Mouse (Mus musculus) CH12.LX (cell line): Measurements from ENCODE around the gene Rcc1l. TPM values are rescaled to one million over a fixed set of nuclear protein-coding genes. Genes with fewer than 3 reads are reported as not detected.

Source experiments
- DNase-seq: peaks from one replicate; pipeline ENCODE4 v3.0.0-alpha.2; 2013; ENCODE audit errors: extremely low read depth
- H3K27ac ChIP-seq: 2 replicates; pipeline ENCODE4 v1.5.1; 2012; ENCODE audit warnings: low read depth, mild to moderate bottlenecking, control low read depth, moderate library complexity; ENCODE audit not compliant: insufficient read depth
- H3K27me3 ChIP-seq: replicated peaks from 2 replicates; pipeline ENCODE3; 2012; ENCODE audit warnings: inconsistent platforms
- H3K36me3 ChIP-seq, 2 experiments: replicated peaks in 1 of 2; 2 replicates each; pipeline versions ENCODE3 to v1.6.1; 2012; ENCODE audit warnings: inconsistent platforms in 1 of 2, low read length in 1 of 2, mild to moderate bottlenecking in 1 of 2, mixed read lengths in 1 of 2, moderate library complexity in 1 of 2; ENCODE audit not compliant: control insufficient read depth in 1 of 2, insufficient read depth in 1 of 2
- H3K4me1 ChIP-seq, 2 experiments: 2 replicates each; pipeline ENCODE4 v1.6.1; 2012; ENCODE audit warnings: inconsistent platforms in 1 of 2, moderate library complexity in 1 of 2; ENCODE audit not compliant: insufficient read depth in 2 of 2, control insufficient read depth in 1 of 2
- H3K4me2 ChIP-seq: 2 replicates; pipeline ENCODE4 v1.6.1; 2012; ENCODE audit warnings: low read depth, mild to moderate bottlenecking, control low read depth; ENCODE audit not compliant: poor library complexity, insufficient read depth, severe bottlenecking
- H3K4me3 ChIP-seq, 3 experiments: fragments of 150-350 bp in 1 of 3; sonication (generic) in 1 of 3; replicated peaks in 1 of 3; 2 replicates each; pipeline versions ENCODE3 to v1.5.1; 2011 to 2012; ENCODE audit warnings: low read depth in 2 of 3, low read length in 2 of 3, mild to moderate bottlenecking in 2 of 3, moderate library complexity in 2 of 3, control low read depth in 1 of 3, improper control_type of control experiment in 1 of 3, inconsistent platforms in 1 of 3, mixed read lengths in 1 of 3; ENCODE audit not compliant: poor library complexity in 1 of 3
- H3K79me2 ChIP-seq: replicated peaks from 2 replicates; pipeline ENCODE4 v1.6.1; 2012; ENCODE audit warnings: mild to moderate bottlenecking, moderate library complexity; ENCODE audit not compliant: control insufficient read depth, poor library complexity, insufficient read depth, severe bottlenecking; ENCODE audit errors: extremely low read depth
- H3K9ac ChIP-seq: 2 replicates; pipeline ENCODE4 v1.6.1; 2012; ENCODE audit warnings: low read depth, mild to moderate bottlenecking, control low read depth, moderate library complexity; ENCODE audit not compliant: insufficient read depth
- H3K9me3 ChIP-seq: replicated peaks from 2 replicates; pipeline ENCODE3; 2012; ENCODE audit warnings: low read length, inconsistent platforms, mixed read lengths
- CHD1 ChIP-seq: IDR thresholded peaks from 2 replicates; pipeline ENCODE4 v1.6.1; 2012; ENCODE audit warnings: low read depth, low read length, improper control_type of control experiment, inconsistent platforms
- CHD2 ChIP-seq: IDR thresholded peaks from 2 replicates; pipeline ENCODE4 v1.6.1; 2011; ENCODE audit warnings: low read length, improper control_type of control experiment
- E2F4 ChIP-seq: IDR thresholded peaks from 2 replicates; pipeline ENCODE4 v1.6.1; 2011; ENCODE audit warnings: low read depth, low read length, improper control_type of control experiment; ENCODE audit not compliant: insufficient replicate concordance
- ELF1 ChIP-seq: IDR thresholded peaks from 2 replicates; pipeline ENCODE4 v1.6.1; 2014; ENCODE audit warnings: low read depth, mild to moderate bottlenecking, inconsistent platforms, low read length, improper control_type of control experiment
- EP300 ChIP-seq: IDR thresholded peaks from 2 replicates; pipeline ENCODE4 v1.6.1; 2011; ENCODE audit warnings: low read length, improper control_type of control experiment
- ETS1 ChIP-seq: conservative IDR thresholded peaks from 2 replicates; pipeline ENCODE4 v1.6.1; 2012; ENCODE audit warnings: low read depth, mild to moderate bottlenecking, inconsistent platforms, low read length, improper control_type of control experiment, moderate library complexity
- IRF4 ChIP-seq: IDR thresholded peaks from 2 replicates; pipeline ENCODE4 v1.6.1; 2014; ENCODE audit warnings: low read depth, mild to moderate bottlenecking, inconsistent platforms, low read length, improper control_type of control experiment
- JUN ChIP-seq: IDR thresholded peaks from 2 replicates; pipeline ENCODE4 v1.6.1; 2011; ENCODE audit warnings: low read depth, mild to moderate bottlenecking, low read length, improper control_type of control experiment, moderate library complexity; ENCODE audit not compliant: insufficient read depth
- JUND ChIP-seq: conservative IDR thresholded peaks from 2 replicates; pipeline ENCODE4 v1.6.1; 2011; ENCODE audit warnings: low read depth, low read length, improper control_type of control experiment
- MAFK ChIP-seq: IDR thresholded peaks from 2 replicates; pipeline ENCODE4 v1.6.1; 2011; ENCODE audit warnings: low read length, improper control_type of control experiment; ENCODE audit not compliant: insufficient replicate concordance
- MAZ ChIP-seq: IDR thresholded peaks from 2 replicates; pipeline ENCODE4 v1.6.1; 2012; ENCODE audit warnings: low read depth, mild to moderate bottlenecking, inconsistent platforms, low read length, improper control_type of control experiment, moderate library complexity
- MEF2A ChIP-seq: IDR thresholded peaks from 2 replicates; pipeline ENCODE4 v1.6.1; 2014; ENCODE audit warnings: low read depth, mild to moderate bottlenecking, inconsistent platforms, low read length, improper control_type of control experiment, borderline replicate concordance
- MXI1 ChIP-seq: IDR thresholded peaks from 2 replicates; pipeline ENCODE4 v1.6.1; 2011; ENCODE audit warnings: mild to moderate bottlenecking, low read depth, low read length, improper control_type of control experiment
- NRF1 ChIP-seq: IDR thresholded peaks from 2 replicates; pipeline ENCODE4 v1.6.1; 2014; ENCODE audit warnings: low read depth, mild to moderate bottlenecking, inconsistent platforms, low read length, improper control_type of control experiment, moderate library complexity
- POLR2AphosphoS2 ChIP-seq: IDR thresholded peaks from 2 replicates; pipeline ENCODE4 v1.6.1; 2011; ENCODE audit warnings: low read depth, low read length, improper control_type of control experiment
- ZC3H11A ChIP-seq: IDR thresholded peaks from 2 replicates; pipeline ENCODE4 v1.6.1; 2012; ENCODE audit warnings: low read depth, mild to moderate bottlenecking, inconsistent platforms, low read length, improper control_type of control experiment
- dilution Hi-C: fragments of 300-500 bp; cut with MboI; formaldehyde crosslinking; loops from 2 replicates; pipeline ENCODE4 v1.14.3; 2020; ENCODE audit warnings: low sequenced_read_pairs; ENCODE audit not compliant: extremely low pct_unique_long_range_greater_than_20kb, extremely low pct_ligation_motif_present
- in situ Hi-C: fragments of 300-500 bp; cut with MboI; formaldehyde crosslinking; loops from 3 replicates; pipeline ENCODE4 v1.14.3; 2019; ENCODE audit warnings: low sequenced_read_pairs, low pct_ligation_motif_present, low pct_unique_long_range_greater_than_20kb, mixed read lengths
- polyA plus RNA-seq: library from polyadenylated mRNA; unstranded; fragments of >175 nt; gene quantifications from 2 replicates; pipeline ENCODE4 v1.2.1, GENCODE M21; 2012; ENCODE audit warnings: low read depth; ENCODE audit not compliant: insufficient read length
- total RNA-seq, 2 experiments: library from RNA; depleted of rRNA; stranded (reverse); fragments of 300-350 nt in 1 of 2; fragments of >200 nt in 1 of 2; gene quantifications; 2 replicates each; pipeline ENCODE4 v1.2.3; 2012 to 2014

Gene Rcc1l
- total and polyA plus RNA-seq, 3 experiments = 24.6 to 42.7 (median 31.0) TPM

GRCm38 (mm10) chr5:134102720-134103119 is 73.9 kb downstream of the Rcc1l start:
- Histone ChIP-seq H3K36me3 (peaks cover 0 to 8% of the 10 kb centered on the region in 2 experiments), H3K27me3 (no peaks in the 10 kb centered on the region), H3K4me2 (peak overlapping the region; percentile 22; the same call in 1 of the 2 replicates), H3K27ac (no peak overlapping the region), H3K79me2 (no peaks in the 10 kb centered on the region), H3K9me3 (peaks cover 6% of the 10 kb centered on the region), H3K9ac (no peak overlapping the region), H3K4me1 (peaks cover 15 to 44% of the 10 kb centered on the region in 2 experiments), H3K4me3 (no peak overlapping the region)
- in situ Hi-C loops = no loop called here
- TF ChIP-seq E2F4 = no peak
- TF ChIP-seq POLR2AphosphoS2 = no peak
- peak; percentile 61; the same call in 1 of the 2 replicates for TF ChIP-seq MAZ
- peak; percentile 59 for TF ChIP-seq ETS1
- TF ChIP-seq JUND = peak; percentile 76
- peak; percentile 62 for TF ChIP-seq ELF1
- TF ChIP-seq JUN = peak; percentile 61
- TF ChIP-seq IRF4 = peak; percentile 60
- peak; percentile 75 for DNase-seq
- dilution Hi-C loops = no loop called here

- peaks cover 15 to 44% of the 10 kb centered on the region in 2 experiments for H3K4me1 ChIP-seq
- peaks cover 0 to 7% of the 10 kb centered on the region in 2 experiments for H3K36me3 ChIP-seq
- H3K9ac ChIP-seq = no peak overlapping the region
- peak overlapping the region in 1 of 3 experiments; percentile 4 for H3K4me3 ChIP-seq
- TF ChIP-seq MAFK (peak; percentile 56; the same call in 1 of the 2 replicates), MEF2A (peak; percentile 59; the same call in 1 of the 2 replicates), CHD1 (0 out of 2 replicates have a peak, but pooled peaks have one; percentile 51), ZC3H11A (no peak), JUND (peak; percentile 60), ETS1 (peak; percentile 35; the same call in 1 of the 2 replicates), JUN (peak; percentile 50), EP300 (peak; percentile 41; the same call in 1 of the 2 replicates), NRF1 (no peak), CHD2 (peak; percentile 73), IRF4 (peak; percentile 94), MXI1 (no peak)
- peak overlapping the region; percentile 62 for H3K27ac ChIP-seq
- H3K9me3 ChIP-seq = peaks cover 14% of the 10 kb centered on the region
- DNase-seq = no peak
- H3K79me2 ChIP-seq = no peaks in the 10 kb centered on the region
- dilution Hi-C loops (no loop called here), in situ Hi-C loops (no loop called here)
- H3K27me3 ChIP-seq = no peaks in the 10 kb centered on the region
- H3K4me2 ChIP-seq = 0 out of 2 replicates have a peak overlapping the region, but pooled peaks have one; percentile 22
Observed at GRCm38 (mm10) chr5:134101883-134102282, 74.7 kb downstream of the Rcc1l start.
